Mouse (Mus musculus) hindlimb bud, embryonic 11.5 days (tissue): ENCODE data around the gene Lce1h.

Experiments used
- DNase-seq: peaks from one replicate; pipeline ENCODE4 v3.0.0-alpha.2; 2012; ENCODE audit warnings: low read depth, low spot score; ENCODE audit errors: extremely low spot score

Gene Lce1h

GRCm38 (mm10) chr3:92764965-92765364 is at the start of gene Lce1h:
TSS of gene Lce1h (minus strand) at chr3:92765065.
- DNase-seq, result no peak

GRCm38 (mm10) chr3:92807791-92808190 is 42.9 kb upstream of the Lce1h start, which contains the start of gene Lce1k:
TSS of gene Lce1k (minus strand) at chr3:92807891.
- no peak for DNase-seq

GRCm38 (mm10) chr3:92790414-92790813 is 25.5 kb upstream of the Lce1h start, which contains the start of gene Lce1j:
TSS of gene Lce1j (minus strand) at chr3:92790514.
- no peak for DNase-seq

GRCm38 (mm10) chr3:92778799-92779198 is 13.9 kb upstream of the Lce1h start, which contains the start of gene Lce1i:
TSS of gene Lce1i (minus strand) at chr3:92778899.
- DNase-seq, result no peak

GRCm38 (mm10) chr3:92771573-92771972 is 6.7 kb upstream of the Lce1h start:
- DNase-seq, result no peak

GRCm38 (mm10) chr3:92753197-92753596 is 11.7 kb downstream of the Lce1h start:
- no peak for DNase-seq

- DNase-seq, result no peak
These were observed 12.6 kb downstream of the Lce1h start, which contains the start of gene Lce1g for GRCm38 (mm10) chr3:92752238-92752637. TSS of gene Lce1g (minus strand) at chr3:92752338.

- DNase-seq, result no peak
These were observed 25.9 kb downstream of the Lce1h start, which contains the start of gene Gm38119 for GRCm38 (mm10) chr3:92738996-92739395. TSS of gene Gm38119 (minus strand) at chr3:92739096.

- DNase-seq, result no peak
These were observed 42.2 kb downstream of the Lce1h start for GRCm38 (mm10) chr3:92722631-92723030.

- no peak for DNase-seq
These were observed 44.6 kb downstream of the Lce1h start, which contains the start of gene Lce1f for GRCm38 (mm10) chr3:92720250-92720649. TSS of gene Lce1f (minus strand) at chr3:92720350.

GRCm38 (mm10) chr3:92715122-92715521 is 49.7 kb downstream of the Lce1h start:
- DNase-seq, result no peak
